Mouse (Mus musculus) macrophage (primary cell): ENCODE data around the gene Rhov. TPM values are rescaled to one million over a fixed set of nuclear protein-coding genes. Genes with fewer than 3 reads are reported as not detected.

ENCODE experiments used
- H3K27ac ChIP-seq: fragments of 350-480 bp; formaldehyde crosslinking; 2 replicates; pipeline ENCODE4 v1.9.0; 2021
- H3K36me3 ChIP-seq: fragments of 350-480 bp; formaldehyde crosslinking; 2 replicates; pipeline ENCODE4 v1.9.0; 2021; ENCODE audit errors: inconsistent target
- H3K4me3 ChIP-seq: fragments of 350-480 bp; formaldehyde crosslinking; 2 replicates; pipeline ENCODE4 v1.9.0; 2021; ENCODE audit errors: inconsistent target
- H3K79me2 ChIP-seq: fragments of 350-480 bp; formaldehyde crosslinking; 2 replicates; pipeline ENCODE4 v1.9.0; 2021; ENCODE audit errors: inconsistent target
- WGBS: methylation state at CpG from one replicate; pipeline ENCODE4 v1.1.7; 2026; ENCODE audit warnings: inconsistent platforms; ENCODE audit not compliant: missing documents; 5-methylcytosine and 5-hydroxymethylcytosine counted together
- polyA plus RNA-seq: library from polyadenylated mRNA; stranded (reverse); fragments of 250-400 nt; gene quantifications from 3 replicates; pipeline ENCODE4 v1.2.4, GENCODE M21; 2018; ENCODE audit warnings: inconsistent platforms

Gene Rhov
- polyA plus RNA-seq, 1 experiment from 2014 or later: 15.6 TPM

DNA sequence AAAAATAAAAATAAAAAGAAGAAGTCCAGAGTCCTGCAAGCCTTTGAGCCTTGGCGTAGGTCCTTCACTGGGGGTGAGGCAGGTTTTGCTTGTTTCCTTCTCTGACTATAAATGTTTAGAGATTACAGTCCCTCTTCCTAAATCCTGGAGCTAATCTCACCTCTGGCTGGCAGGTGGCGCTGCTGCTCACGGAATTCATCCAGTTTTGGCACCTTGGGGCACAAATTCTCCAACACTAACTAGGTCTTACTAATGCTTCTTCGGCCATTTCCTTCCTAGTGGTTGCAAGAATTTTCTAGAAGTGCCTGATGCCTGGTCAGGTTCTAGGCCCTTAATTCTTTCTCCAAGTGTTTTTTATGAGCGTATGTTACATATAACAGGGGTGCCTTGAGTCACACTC is 27.3 kb upstream of the Rhov start:
- Histone ChIP-seq H3K27ac (no peak overlapping the region), H3K36me3 (peaks cover 52% of the 10 kb centered on the region; the same call in 1 of the 2 replicates), H3K4me3 (no peak overlapping the region), H3K79me2 (peaks cover 69% of the 10 kb centered on the region)
- 49% methylated on average over 5 of the region's 5 CpGs for WGBS

DNA sequence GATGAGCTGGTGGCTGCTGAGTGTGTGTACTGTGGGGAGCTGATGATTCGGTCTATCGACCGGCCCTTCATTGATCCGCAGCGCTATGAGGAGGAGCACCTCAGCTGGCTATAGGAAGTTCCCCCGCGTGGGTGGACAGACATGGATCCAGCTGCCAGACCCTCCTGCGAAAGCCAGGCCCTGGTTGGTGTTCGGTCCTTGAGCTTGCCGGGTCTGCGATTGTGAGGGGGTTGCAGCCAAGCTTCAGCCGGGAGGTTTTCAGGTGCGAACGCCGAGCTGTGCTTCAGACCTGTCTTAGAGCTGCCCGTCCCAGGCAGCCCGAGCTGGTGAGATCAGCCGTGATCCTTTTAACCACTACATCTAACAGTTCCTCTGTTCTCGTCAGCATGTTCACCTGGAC is 26.4 kb upstream of the Rhov start:
- Histone ChIP-seq H3K4me3 (no peak overlapping the region), H3K27ac (no peak overlapping the region), H3K79me2 (peaks cover 77% of the 10 kb centered on the region), H3K36me3 (peaks cover 60% of the 10 kb centered on the region)
- WGBS: 94% methylated on average over 19 of the region's 19 CpGs

DNA sequence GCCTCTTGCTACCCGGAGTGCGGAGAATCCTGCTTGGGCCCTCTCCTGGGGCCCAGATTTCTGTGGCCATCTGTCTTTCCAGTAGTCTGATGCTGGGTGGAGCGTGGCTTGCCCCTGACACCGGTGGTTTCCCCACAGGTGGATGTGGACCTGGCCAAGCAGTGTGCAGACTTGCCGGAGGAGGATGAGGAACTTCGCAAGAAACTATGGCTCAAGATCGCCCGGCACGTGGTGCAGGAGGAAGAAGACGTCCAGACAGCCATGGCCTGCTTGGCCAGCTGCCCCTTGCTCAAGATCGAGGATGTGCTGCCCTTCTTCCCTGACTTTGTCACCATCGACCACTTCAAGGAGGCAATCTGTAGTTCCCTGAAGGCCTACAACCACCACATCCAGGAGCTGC is 25.7 kb upstream of the Rhov start:
- Histone ChIP-seq H3K27ac (no peak overlapping the region), H3K36me3 (peaks cover 67% of the 10 kb centered on the region), H3K79me2 (peaks cover 84% of the 10 kb centered on the region), H3K4me3 (no peak overlapping the region)
- WGBS: 62% methylated on average over 12 of the region's 12 CpGs

DNA sequence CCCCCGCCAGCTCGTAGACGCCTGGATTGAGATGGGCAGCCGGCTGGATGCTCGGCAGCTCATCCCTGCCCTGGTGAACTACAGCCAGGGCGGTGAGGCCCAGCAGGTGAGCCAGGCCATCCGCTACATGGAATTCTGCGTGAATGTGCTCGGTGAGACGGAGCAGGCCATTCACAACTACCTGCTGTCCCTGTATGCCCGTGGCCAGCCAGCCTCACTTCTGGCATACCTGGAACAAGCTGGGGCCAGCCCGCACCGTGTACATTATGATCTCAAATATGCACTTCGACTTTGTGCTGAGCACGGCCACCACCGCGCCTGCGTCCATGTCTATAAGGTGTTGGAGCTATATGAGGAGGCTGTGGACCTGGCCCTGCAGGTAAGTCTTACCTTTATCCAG is 23.3 kb upstream of the Rhov start:
- Histone ChIP-seq H3K36me3 (peaks cover 81% of the 10 kb centered on the region), H3K4me3 (no peak overlapping the region), H3K79me2 (peaks cover 100% of the 10 kb centered on the region), H3K27ac (no peak overlapping the region)
- 93% methylated on average over 18 of the region's 18 CpGs for WGBS

DNA sequence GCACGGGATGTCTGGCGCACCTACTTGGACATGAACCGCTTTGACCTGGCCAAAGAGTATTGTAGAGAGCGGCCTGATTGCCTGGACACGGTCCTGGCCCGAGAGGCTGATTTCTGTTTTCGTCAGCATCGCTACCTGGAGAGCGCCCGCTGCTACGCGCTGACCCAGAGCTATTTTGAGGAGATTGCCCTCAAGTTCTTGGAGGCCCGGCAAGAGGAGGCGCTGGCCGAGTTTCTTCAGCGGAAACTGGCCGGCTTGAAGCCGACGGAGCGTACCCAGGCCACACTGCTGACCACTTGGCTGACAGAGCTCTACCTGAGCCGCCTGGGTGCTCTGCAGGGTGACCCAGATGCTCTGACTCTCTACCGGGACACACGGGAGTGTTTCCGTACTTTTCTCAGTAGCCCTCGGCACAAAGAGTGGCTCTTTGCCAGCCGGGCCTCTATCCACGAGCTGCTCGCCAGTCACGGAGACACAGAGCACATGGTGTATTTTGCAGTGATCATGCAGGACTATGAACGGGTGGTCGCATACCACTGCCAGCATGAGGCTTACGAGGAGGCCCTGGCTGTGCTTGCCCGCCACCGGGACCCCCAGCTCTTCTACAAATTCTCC is 22.8 kb upstream of the Rhov start:
- Histone ChIP-seq H3K27ac (no peak overlapping the region), H3K36me3 (peaks cover 76% of the 10 kb centered on the region), H3K4me3 (no peak overlapping the region), H3K79me2 (peaks cover 97% of the 10 kb centered on the region)
- WGBS: 92% methylated on average over 34 of the region's 34 CpGs

DNA sequence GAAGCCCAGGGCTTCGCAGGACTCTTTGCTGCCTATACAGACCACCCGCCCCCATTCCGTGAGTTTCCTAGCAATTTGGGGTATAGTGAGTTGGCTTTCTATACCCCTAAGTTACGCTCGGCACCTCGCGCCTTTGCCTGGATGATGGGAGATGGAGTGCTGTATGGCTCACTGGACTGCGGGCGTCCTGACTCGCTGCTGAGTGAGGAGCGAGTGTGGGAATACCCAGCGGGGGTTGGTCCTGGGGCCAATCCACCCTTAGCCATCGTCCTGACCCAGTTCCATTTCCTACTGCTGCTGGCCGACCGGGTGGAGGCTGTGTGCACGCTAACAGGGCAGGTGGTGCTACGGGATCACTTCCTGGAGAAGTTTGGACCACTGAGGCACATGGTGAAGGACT is 22.2 kb upstream of the Rhov start:
- 95% methylated on average over 15 of the region's 17 CpGs for WGBS
- H3K27ac ChIP-seq: no peak overlapping the region

DNA sequence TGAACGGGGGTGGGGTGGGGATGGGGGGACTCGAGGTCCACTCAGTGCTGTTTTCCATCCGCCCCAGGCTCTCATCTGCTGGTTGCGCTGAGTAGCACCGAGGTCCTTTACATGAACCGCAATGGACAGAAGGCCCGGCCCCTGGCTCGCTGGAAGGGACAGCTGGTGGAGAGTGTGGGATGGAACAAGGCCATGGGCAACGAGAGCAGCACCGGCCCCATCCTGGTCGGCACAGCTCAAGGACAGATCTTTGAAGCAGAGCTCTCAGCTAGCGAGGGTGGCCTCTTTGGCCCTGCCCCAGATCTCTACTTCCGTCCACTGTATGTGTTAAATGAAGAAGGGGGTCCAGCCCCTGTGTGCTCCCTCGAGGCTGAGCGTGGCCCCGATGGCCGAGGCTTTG is 21.8 kb upstream of the Rhov start:
- H3K79me2 ChIP-seq: peaks cover 87% of the 10 kb centered on the region
- no peak overlapping the region for H3K4me3 ChIP-seq
- no peak overlapping the region for H3K27ac ChIP-seq
- WGBS: 92% methylated on average over 17 of the region's 17 CpGs
- H3K36me3 ChIP-seq: peaks cover 68% of the 10 kb centered on the region

More for the DNA sequence above, 22.2 kb upstream of the Rhov start:
- H3K36me3 ChIP-seq: peaks cover 71% of the 10 kb centered on the region
- H3K79me2 ChIP-seq: peaks cover 92% of the 10 kb centered on the region
- no peak overlapping the region for H3K4me3 ChIP-seq

DNA sequence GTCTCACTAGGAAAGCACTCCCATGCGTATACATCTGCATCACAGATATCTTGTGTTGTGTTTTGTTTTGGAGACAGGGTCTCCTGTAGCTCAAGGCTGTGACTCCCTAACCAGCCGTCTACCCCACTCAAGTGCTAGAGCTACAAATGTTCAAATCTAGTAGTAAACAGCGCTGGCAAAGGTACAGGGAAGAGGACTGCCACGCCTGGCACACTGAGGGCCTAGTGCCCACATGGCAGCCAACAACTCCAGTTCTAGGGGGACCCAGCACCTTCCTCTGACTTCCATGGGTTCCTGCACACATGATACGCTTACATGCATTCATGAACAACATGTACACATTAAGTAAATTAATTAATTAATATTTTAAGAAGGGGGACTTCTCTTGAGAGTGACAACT is 21.2 kb upstream of the Rhov start:
- Histone ChIP-seq H3K36me3 (peaks cover 63% of the 10 kb centered on the region), H3K27ac (no peak overlapping the region), H3K79me2 (peaks cover 81% of the 10 kb centered on the region), H3K4me3 (no peak overlapping the region)
- WGBS: 94% methylated on average over 5 of the region's 5 CpGs

DNA sequence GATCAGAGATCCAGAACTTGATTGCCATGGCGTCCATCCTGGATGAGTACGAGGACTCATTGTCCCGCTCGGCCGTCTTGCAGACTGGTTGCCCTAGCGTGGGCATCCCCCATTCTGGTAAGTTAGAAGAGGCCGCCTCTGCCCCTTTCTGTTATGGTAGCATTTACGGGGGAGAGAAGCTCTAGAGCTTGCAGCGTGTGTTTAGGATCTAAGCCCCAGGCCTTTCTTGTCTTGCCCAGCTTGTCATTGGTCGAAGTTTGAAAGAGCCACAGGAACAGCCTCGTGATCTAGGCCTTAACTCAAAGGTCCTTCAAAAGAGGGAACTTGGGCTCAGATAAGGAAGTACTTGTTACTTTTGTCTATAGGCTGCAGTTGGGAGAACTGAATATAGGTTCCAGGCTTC is 17.9 kb upstream of the Rhov start:
- H3K27ac ChIP-seq: peak overlapping the region; percentile 99
- peak overlapping the region; percentile 98 for H3K4me3 ChIP-seq
- peaks cover 49% of the 10 kb centered on the region for H3K79me2 ChIP-seq
- WGBS: 2% methylated on average over 11 of the region's 11 CpGs
- H3K36me3 ChIP-seq: peaks cover 37% of the 10 kb centered on the region

DNA sequence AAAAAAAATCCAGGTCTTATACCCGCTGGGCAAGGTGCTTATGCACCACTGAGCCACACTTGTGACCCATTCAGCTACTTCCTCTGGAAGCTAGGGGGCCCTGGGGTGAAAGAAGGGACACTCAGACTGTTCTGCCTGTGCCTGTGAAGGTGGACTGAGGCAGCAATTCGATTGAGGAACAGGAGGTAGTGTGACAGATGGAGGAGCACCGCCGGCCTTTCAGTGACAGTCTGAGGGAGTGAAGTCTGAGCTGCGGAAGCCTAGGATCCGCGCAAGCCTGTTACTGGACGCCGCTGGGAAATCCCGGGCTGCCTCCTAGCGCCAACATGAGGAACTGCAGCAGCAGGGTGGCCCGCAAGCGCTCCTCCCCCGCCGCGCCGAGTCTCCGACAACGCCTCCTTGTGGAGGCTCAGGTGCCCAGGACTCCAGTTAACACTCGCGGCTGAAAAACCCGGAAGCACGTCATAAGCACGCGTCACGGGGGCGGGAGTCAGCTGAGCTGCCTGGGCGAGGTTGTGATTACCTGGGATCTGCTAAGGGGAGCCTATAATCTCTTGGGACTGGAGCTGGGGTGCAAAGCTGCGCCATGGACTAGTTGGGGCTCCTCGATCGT is 17.3 kb upstream of the Rhov start, which contains the start of gene Vps18:
Vps18 (plus strand) TSS at position 471 of the 613 bp plus-strand sequence.
- 2% methylated on average over 31 of the region's 31 CpGs for WGBS
- H3K4me3 ChIP-seq: peak within 1 kb of the TSS; percentile 98
- H3K79me2 ChIP-seq: peaks cover 42% of the 10 kb centered on the region
- H3K27ac ChIP-seq: peak within 1 kb of the TSS; percentile 99
- peaks cover 31% of the 10 kb centered on the region for H3K36me3 ChIP-seq

DNA sequence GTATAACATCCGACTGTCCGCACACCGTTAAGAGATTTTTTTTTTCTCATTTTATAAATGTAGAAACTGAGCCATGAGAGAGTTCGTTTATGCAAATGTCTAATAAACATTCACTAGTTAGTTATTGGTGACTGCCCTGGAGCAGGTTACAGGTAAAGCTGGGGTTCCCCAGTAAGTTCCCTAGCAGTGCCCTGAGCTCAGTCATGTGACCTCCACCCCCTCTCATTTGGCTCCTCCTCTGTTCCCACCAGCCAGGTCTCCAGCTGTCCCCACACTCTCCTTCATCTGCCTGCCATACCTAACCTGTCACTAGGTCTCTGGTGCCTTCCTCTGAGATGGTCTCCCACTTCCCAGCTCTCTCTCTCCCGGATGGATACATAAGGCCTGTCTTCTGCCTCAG is 16.3 kb upstream of the Rhov start:
- H3K4me3 ChIP-seq: no peak overlapping the region
- no peak overlapping the region for H3K27ac ChIP-seq
- H3K36me3 ChIP-seq: peaks cover 21% of the 10 kb centered on the region
- 98% methylated on average over 5 of the region's 5 CpGs for WGBS
- peaks cover 32% of the 10 kb centered on the region for H3K79me2 ChIP-seq

DNA sequence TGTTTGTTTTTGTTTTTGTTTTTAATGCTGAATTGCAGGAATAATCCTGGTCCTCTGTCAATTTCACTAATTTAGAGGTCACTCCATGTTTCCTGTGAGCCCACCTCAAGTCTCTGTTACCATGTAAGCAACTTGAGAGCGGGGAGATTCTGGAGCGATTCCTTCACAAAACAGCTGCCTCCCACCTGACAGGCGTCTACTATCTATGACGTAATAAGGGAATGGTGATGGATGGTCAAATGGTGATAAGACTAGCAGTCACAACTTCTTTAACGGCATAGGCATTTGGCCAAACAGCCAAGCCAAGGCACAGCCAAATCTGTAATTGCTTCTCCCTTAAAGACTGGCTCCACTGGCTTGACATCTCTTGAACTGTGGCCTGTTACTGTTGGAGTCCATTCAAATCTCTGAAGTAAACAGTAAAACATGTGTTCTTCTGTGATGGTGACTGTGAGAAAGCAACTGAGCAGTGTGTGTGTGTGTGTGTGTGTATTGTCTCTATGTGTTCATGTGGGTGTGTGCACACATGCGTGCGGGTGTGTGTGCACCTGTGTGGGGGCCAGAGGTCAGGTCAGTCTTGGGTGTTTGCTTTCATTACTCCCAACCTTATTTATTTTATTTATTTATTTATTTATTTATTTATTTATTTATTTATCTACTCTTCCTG is 11.0 kb upstream of the Rhov start:
- H3K36me3 ChIP-seq: no peaks in the 10 kb centered on the region
- WGBS: 89% methylated on average over 5 of the region's 7 CpGs

DNA sequence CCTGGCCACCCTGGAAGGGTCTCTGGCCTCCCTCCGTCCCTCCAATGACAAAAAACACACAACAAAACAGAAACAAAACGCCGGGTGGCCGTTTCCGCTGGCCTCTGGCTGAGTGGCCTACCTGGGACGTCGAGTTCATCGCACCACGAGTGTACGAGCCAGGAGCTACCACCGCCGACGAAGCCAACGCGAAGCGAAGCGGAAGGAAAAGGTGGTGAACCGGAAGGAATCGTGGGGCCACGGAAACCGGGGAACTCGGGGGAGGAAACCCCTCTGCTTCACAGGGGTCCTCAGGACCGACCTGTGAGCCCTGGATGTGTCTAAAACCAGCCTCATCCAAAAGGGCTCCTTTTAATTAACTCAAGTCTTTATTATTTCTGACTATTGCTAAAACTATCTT is 6.7 kb upstream of the Rhov start:
- Histone ChIP-seq H3K36me3 (no peaks in the 10 kb centered on the region), H3K79me2 (no peaks in the 10 kb centered on the region), H3K4me3 (no peak overlapping the region), H3K27ac (no peak overlapping the region)
- WGBS: 94% methylated on average over 23 of the region's 23 CpGs

More for the DNA sequence above, 11.0 kb upstream of the Rhov start:
- Histone ChIP-seq H3K79me2 (no peaks in the 10 kb centered on the region), H3K4me3 (no peak overlapping the region), H3K27ac (no peak overlapping the region)

DNA sequence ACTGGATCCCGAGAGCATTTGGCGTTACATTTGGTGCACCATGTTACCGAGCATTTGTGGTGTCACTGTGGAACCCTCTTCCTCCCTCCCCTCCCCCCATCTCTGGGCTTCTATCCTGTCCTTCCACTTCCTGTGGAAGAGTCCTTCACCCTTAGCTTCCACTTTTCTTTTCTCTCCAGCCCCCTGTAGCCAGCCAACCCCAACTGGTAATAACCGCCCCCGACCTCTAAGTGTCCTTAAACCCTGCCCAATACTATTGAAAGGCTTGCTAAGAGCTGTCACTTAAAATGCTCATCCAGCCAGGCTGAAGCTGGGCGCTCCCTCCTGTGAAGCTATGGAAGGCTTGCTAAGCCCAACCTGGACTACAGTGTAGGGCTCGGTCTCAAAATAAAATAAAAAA is 5.9 kb upstream of the Rhov start:
- H3K27ac ChIP-seq: no peak overlapping the region
- WGBS: 80% methylated on average over 7 of the region's 7 CpGs
- H3K4me3 ChIP-seq: no peak overlapping the region
- no peaks in the 10 kb centered on the region for H3K79me2 ChIP-seq
- H3K36me3 ChIP-seq: no peaks in the 10 kb centered on the region

DNA sequence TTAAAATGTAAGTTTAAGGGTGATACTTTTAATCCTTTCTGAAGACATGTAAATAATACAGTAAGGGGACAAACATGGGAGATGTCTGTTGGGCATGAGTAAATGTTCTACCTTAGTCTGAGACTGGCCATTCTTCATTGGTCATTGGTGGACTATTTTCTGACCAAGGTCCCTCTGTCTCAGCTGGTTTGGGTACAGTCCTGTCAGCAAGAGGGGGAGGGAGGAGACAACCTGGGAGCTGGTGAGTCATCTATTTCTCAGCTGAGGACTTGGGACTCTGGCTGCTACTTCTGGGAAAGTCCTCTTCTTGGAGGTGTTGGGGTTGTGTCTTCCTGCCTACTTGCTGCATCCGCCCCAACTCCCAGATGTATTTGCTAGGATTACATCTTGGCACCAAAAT is 3.1 kb upstream of the Rhov start:
- Histone ChIP-seq H3K27ac (no peak overlapping the region), H3K4me3 (no peak overlapping the region), H3K36me3 (no peaks in the 10 kb centered on the region), H3K79me2 (peaks cover 16% of the 10 kb centered on the region)
- 100% methylated on average over 1 of the region's 1 CpGs for WGBS
